Mouse (Mus musculus) ZHBTc4 (cell line): ENCODE results near the gene Slc13a2.

Source experiments
- DNase-seq: peaks from one replicate; pipeline ENCODE4 v3.0.0-alpha.2; 2011; ENCODE audit warnings: low read depth, low spot score

Slc13a2 gene

DNA sequence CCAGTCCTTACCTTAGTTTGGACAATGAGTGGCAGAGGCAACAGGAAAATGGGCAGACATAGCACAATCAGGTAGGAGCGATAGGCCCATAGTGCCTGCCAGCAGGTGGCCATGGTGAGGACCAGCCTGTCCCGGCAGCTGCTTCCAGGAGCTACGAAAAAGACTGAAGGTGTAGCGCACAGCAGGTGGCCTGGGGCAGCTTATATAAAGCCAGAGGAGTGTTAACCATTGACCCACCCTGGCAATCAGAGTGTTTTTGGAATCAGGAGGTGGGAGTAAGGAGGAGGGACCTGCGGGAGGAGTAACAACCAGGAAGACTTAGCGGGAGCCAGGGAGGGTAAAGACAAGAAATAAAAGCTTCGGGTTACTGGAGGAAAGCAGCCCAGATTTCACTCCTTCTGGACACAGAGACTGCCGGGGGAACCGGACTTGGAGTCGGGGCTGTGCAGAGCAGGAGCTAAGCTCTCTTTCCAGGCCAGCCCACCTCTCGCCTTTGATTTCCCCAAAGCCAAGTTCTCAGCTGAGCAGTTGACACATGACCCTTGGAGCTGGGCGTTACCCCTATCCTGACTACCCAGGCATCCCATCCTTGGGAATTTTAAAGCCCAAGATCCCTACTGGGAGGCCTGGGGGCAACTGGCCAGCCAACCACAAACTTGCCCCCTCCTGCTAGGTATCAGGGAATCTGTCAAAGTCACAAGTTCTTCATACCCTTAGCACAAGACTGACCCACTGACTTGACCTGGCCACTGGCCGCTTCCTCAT lies at the start of gene Slc13a2:
TSS of gene Slc13a2 (minus strand) at position 163 of the 765 bp plus-strand sequence.
- peak; percentile 89 for DNase-seq

DNA sequence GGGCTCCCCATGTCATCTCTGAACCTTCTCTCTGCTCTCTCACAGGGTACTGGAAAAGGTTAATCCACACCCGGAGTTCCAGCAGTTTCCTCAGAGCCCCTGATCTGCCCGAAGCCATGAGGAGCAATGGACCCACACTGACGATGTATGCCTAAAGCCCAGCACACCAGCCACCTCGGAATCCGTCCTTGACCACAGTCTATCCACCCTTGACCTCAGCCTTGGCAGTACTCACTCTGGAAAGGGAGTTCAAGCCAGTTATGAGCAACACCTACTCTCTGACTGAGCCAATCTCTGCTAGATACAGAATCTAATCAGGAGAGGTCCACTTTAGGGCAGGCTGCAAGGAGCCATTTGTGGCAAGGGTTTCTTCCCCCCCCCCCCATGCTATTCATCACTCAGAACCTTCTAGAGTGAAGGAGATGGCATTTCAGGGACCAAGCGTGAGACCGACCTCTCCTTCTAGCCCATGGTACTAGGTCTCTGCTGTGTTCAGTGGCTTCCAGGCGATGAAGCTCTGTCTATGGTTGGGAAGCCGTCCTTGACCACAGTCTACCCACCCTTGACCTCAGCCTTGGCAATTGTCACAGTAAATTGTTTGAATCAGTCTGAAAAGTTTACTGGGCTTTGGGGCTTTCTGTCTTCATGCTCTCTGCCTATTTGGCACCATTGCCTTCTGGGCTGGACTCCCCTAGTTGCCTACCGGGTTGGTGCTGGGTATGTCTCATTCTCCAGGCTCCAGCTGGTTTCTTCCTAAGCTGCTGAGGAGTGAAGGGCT lies 49.5 kb upstream of the Slc13a2 start:
- DNase-seq, result no peak

DNA sequence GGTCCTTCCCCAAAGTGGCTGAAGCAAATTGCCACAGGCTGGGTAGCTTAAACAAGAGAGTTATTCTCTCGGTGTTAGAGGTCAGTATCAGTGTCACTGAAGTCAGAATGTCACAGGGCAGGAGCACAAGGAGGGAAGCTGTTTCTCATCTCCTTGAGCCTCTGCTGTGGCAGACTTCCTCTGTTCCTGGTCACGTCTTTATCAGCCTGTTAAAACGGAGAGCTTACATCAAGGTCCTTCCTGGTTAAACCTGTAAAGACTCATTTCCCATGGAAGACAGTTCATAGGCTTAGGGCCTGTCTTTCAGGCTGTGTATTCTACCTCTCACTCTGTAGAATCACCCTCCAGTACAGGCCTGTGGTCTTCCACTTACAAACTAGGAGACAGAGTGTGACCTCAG lies 45.9 kb upstream of the Slc13a2 start:
- DNase-seq, result no peak

DNA sequence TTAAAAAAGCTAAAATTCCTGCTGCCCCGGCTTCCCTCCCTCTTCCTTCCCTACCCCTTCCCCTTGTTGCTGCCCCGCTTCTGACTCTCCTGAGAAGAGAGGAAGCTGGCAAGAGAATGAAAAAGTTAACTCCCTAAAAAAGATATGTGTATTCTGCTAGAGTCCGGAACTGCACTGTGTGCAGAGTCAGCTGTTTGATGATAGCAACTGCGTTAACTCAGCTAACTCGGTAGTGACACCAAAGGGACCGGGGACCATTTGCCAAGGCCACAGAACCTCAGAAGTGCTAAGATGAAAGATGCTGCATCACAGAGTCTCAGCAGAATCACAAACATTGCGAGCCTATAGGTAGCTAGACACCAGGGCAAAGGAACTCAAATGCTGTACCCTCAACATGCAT lies 45.5 kb upstream of the Slc13a2 start:
- no peak for DNase-seq

DNA sequence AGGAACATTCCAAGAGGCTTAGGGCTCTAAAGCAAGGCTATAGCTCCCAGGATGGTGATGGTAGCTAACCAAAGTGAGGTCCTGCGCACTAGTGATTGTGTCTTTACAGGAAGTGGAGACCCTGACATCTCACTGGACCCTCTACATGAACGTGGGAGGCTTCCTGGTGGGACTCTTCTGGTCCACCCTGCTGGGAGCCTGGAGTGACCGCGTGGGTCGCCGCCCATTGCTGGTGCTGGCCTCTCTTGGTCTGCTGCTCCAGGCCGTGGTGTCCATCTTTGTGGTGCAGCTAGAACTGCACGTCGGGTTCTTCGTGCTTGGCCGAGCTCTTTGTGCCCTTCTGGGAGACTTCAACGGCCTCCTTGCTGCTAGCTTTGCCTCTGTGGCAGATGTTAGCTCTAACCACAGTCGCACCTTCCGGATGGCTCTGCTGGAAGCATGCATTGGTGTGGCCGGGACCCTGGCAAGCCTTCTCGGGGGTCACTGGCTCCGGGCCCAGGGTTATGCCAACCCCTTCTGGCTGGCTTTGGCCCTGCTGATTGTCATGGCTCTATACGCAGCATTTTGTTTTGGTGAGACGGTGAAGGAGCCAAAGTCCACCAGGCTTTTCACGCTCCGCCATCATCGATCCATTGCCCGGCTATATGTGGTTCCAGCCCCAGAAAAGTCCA lies 44.4 kb upstream of the Slc13a2 start:
- DNase-seq, result no peak

DNA sequence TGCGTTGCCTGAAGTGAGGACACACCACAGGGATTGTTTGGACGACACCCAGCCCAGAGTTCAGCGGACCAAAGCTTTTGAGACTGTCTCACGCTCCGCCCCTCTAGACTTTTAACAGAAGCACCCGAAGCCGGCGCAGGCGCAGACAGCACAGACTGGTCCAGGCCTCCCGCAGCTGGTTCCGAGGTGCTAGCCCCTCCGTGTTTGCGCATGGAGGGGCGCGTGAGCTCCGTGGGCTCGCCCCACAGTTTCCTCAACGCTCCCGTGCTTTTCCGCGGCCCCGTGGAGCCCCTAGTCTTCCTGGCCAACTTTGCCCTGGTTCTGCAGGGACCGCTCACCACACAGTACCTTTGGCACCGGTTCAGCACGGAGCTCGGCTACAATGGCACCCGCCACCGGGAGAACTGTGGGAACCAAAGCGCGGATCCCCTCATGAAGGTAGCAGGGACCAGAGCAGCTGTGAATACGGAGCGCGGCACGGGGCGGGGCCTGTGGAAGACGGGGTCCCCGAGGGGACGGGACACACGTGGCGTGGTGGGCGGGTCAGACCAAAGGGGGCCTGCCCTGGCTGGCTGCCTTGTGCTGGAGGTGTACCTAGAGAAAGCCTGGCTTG lies 43.7 kb upstream of the Slc13a2 start, which contains the start of gene Slc46a1:
TSS of gene Slc46a1 (plus strand) at position 130 of the 613 bp plus-strand sequence.
- DNase-seq, result peak; percentile 93

DNA sequence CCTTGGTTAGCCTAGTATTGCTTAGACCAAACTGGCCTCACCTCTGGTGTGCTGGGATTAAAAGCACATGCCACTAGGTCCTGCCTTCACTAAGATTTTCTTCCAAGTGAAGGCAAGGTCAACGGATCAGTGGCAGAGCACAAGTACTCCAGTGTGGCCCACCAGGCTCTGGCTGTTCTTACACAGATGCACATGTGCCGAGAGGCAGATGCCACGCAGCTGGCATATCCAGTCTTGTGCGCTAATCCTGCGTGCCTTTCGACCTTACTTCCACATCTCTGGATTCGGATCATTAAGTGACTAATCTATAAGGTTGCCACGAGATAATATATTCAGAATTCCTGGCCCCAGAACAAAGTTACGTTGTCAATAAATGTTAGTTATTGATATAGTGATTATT lies 43.1 kb upstream of the Slc13a2 start:
- DNase-seq, result peak; percentile 12

DNA sequence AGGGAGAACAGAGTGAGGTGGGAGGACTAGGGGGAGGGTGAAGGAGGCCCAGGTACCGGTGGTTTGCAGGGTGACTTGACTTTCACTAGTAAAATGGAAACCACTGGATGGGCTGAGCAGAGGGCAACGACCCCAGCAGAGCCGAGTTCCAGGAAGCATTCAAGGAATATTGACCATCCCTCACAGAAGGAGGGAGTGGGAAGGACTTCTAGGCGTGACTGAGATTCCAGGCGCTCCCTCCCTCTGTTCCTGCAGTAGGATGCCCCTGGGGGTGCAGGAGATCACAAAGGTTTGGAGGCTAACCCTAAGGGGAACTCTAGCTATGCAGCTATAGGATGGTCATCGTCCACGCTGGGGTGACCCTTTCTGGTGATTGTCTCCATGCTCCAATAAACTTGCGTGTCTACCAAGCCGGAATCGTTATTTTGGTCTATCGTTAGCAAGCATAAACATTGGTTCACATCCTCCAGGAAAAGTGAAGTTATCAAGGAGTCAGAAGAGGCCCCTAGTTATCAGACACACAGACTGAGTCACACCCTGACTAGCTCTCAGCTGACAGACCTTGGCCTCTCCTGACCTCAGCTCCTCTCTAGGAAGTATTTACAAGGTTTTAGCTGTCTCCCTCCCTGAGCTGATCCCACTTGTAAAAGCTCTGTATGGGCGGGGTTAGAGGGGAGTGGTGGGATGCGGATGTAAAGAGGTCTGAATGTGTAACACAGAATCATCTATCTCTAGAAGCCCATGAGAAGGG lies 41.4 kb upstream of the Slc13a2 start:
- DNase-seq, result peak; percentile 64

DNA sequence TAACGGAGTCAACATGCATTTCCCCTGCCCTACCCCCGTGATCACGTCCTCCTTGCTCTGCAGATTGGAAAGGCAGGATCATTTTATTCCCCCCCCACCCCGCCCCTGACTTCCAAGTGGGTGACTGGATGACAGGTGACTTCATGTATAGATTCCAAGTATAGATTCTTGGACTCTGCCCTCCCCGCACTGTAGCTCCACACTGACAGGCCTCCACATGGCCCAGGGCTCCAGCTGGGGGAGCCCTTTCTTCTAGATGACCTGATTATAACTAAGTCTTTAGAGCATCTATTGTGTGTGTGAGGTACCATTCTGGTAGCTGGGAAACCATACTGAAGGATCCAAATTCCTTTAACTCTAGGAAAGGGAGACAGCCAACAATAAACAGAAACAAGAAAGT lies 40.7 kb upstream of the Slc13a2 start:
- DNase-seq, result no peak

DNA sequence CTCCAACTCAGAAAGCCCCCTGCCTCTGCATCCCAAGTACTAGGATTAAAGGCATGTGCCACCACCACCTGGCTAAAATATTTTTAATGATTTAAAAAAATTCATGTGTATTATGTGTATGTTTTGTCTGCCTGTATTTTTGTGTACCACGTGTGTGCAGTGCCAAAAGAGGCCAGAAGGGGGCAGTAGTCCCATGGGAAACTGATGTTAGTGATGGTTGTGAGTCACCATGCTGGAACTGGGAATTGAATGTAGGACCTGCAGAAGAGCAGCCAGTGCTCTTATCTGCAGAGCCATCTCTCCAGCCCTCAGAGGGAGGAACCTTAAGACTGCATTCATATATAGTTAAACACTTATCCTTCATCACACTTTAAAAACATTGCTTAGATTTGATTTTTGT lies 39.9 kb upstream of the Slc13a2 start:
- DNase-seq, result peak; percentile 76

DNA sequence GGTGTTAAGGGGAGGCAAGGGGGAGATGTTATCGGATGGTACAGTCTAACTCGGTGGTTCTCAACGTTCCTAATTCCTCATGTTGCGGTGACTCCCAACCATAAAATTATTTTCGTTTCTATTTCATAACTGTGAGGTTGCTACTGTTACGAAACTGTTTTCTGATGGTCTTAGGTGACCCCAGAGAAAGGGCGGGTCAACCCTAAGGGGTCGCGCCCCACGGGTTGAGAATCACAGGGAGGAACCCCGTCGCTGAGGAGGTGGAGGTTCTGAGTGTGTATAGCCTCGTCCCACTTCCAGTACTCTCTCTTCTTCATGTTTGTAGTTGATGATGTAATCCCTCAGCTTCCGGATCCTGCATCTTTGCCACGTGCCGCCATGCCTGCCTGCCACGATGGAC lies 36.7 kb upstream of the Slc13a2 start:
- DNase-seq, result no peak

DNA sequence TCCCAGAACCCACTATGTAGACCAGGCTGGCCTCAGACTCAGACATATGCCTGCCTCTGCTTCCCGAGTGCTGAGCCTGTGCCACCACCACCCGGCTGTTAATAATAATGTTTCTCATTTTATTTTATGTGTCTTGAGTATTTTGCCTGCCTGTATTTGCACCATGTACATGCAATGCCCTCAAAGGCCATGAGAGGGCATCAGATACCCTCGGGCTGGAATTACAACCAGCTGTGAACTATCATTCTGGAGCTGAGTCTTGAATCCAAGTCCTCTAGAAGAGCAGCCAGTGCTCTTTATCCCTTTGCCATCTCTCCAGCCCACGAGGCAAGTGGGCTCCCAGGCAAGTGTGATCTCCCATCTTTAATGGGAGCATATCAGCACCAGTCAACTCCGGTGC lies 33.3 kb upstream of the Slc13a2 start:
- peak; percentile 83 for DNase-seq

DNA sequence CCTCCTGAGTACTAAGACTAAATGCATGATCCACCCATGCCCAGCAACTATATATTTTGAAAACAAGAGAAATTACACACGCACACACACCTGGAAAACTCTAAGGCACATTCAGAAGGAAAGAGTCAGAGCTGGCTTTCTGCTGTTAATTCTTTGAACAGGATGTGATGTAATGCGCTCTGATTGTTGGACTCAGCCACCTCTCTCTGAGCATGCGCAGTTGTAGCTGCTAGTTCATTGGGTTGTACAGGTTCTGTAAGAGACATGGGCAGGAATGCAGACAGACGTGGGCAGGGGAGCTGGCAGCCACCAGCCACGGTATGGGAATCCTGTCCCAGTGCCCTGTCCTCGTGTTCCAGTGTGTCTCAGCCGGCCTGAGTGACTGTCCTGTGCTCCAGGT lies 32.3 kb upstream of the Slc13a2 start:
- peak; percentile 89 for DNase-seq

DNA sequence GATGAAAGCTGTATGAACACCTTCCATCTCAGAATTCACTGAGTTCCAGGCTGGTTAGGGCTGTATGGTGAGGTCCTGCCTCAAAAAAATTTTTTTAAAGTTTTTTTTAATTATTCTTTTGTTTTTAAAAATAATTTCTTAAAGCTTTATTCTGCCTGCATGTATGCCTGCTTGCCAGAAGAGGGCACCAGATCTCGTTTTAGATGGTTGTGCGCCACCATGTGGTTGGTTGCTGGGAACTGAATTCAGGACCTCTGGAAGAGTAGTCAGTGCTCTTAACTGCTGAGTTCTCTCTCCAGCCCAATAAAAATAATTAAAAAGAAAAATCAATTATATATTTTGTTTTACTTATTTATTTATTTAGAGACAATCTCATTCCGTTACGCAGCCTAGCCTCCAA lies 31.7 kb upstream of the Slc13a2 start:
- DNase-seq, result peak; percentile 84

DNA sequence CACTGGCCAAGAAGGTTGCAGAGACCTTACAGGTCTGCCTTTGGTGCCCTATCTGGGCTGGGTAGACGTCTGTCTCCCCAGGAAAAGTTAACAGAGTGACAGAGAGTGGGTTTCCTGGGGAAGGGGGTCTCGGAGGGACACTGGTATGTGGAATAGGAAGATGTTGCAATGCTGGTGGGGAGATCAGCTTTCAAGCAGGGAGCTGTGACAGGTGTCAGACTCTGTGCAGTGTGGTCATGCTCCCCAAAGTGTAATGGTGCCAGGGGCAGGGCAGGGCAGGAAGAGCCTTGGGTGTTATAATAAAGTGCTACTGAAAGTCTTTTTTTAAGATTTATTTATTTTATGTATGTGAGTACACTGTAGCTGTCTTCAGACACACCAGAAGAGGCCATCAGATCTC lies 28.3 kb upstream of the Slc13a2 start:
- DNase-seq, result no peak

DNA sequence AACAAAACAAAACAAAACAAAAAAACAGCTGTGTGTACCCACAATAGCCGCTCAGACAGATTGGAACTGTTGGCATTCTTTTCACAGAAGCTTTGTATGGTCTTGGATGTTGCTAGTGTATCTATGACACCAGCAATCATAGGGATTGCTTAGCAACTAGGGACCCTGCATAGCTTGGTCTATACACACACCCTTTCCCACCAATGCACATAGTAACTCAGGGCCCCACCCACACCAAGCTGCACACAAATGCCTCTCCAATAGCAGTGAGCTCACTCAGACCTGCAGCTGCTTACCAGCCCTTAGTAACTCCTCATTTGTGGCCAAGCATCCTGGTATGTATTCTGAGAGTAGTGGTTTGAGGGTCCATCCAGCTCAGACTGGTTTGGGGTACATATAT lies 26.2 kb upstream of the Slc13a2 start:
- DNase-seq, result peak; percentile 48

DNA sequence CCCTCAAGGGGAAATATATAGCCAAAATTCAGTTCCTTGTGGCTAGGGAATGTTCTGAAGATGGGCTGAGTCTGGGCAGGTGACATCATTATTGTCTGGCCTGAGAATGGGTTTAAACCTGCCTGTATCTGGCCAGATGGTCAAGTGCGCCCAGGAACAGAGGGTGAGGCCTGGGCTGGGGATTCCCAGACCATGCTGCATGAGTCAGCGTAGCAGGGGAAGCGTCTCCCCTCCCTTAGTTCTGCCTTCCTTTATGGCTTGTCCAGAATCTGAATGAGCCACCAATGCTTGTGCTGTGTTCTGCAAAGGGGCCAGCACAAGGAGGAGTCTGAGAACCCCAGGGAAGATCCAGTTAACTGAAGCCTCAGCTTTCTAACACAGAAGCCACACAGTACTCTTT lies 25.2 kb upstream of the Slc13a2 start:
- DNase-seq, result peak; percentile 41

DNA sequence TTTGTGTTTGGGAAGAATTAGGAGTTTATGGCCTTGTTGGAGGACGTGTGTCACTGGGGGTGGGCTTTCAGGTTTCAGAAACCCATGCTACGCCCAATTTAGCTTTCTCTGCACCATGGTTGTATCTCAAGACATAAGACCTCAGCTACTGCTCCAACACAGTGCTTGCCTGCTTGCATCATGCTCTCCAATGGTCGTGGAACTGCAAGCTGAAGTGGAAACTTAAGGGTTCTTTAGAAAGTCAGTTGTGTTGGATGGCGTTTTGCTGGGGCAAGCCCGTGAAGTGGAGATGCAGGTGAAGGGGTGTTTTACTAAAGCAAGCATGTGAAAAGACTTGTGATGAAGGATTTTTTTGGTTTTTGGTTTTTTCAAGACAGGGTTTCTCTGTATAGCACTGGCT lies 21.1 kb upstream of the Slc13a2 start:
- no peak for DNase-seq

DNA sequence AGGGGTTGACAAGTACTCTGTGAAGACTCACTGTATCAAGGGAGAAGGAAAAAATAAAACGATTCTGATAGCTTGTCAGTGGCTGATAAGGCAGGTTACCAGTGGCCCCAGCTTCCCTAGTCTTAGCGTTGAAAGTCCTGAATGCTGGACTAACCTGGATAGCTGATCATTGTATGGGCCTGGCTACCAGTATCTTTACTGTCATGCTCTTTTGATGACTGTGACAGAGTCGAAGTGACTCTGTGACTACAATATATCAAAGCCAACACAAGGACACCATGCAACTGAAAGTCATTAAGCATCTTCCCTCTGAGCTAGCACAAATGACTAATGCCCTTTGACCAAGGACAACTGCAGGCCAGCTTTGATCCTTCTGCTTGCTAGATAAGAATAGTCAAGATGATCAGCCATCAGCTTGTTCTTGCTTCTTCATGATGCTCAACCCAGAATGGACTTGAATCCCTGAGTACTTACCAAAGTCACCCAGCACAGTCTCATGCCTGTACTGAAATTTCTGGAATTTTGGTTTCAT lies 16.4 kb upstream of the Slc13a2 start:
- DNase-seq, result no peak

DNA sequence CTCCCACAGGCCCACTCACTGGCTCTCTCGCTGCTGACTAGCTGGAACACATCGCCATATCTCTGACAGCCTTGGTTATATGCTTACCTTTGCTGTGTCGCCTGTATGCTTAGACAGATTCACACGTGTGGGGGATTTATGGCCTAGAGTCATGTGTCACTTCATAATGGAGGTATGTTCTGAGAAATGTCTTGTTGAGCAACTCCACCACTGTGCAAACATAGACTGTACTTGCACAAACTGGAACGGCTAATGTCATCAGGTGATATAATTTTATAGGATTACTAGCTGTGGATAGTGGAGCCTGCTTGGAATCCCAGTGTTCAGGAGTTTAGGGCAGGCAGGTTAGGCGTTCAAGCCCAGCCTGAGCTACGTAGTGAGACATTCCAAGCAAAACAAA lies 15.2 kb upstream of the Slc13a2 start:
- no peak for DNase-seq

DNA sequence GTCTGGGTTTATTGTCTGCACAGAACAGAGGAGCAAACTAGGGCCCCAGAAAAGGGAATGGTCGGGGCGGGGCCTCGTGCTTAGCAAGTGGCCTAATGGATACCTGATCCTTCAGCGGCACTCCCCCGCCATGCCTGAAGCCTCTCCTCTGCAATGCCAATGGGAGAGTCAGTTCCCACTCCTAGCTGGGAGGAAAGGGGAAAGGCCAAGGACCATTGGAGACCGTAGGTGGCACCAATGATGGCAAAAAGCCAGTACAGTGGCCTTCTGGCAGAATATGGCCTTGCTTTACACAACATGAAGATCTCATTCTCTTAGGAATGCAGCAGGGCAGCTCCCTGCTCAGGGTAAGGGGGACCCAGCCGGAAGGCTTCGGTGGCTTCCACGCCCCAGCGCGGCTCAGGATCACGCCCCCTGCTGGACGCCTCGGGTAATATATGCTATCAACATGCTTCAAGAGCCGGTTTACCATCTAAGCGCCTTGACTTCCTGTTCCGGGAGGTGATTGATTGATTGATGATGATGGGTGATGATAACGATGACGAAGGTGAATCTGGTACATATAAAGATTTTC lies 13.8 kb upstream of the Slc13a2 start:
- peak; percentile 94 for DNase-seq
